Mouse (Mus musculus) lung, embryonic 14.5 days (tissue): ENCODE results near the gene Pcbd2. TPM values are rescaled to one million over a fixed set of nuclear protein-coding genes. Genes with fewer than 3 reads are reported as not detected.

ENCODE experiments used
- ATAC-seq: fragments of 200-750 bp; cut with Nextera tagmentation; 2 replicates; pipeline ENCODE4 v1.8.0; 2017; ENCODE audit warnings: mild to moderate bottlenecking, moderate TSS enrichment, moderate library complexity; ENCODE audit not compliant: insufficient read depth
- DNase-seq: peaks from one replicate; pipeline ENCODE4 v3.0.0-alpha.2; 2015
- H3K27ac ChIP-seq: fragments of 300-500 bp; sonication (generic); 2 replicates; pipeline ENCODE4 v1.5.1; 2014; ENCODE audit warnings: low read depth, mild to moderate bottlenecking, moderate library complexity
- H3K27me3 ChIP-seq: fragments of 300-500 bp; sonication (generic); 2 replicates; pipeline ENCODE4 v1.6.1; 2014; ENCODE audit warnings: low read length, control low read depth; ENCODE audit not compliant: insufficient read depth
- H3K36me3 ChIP-seq: fragments of 300-500 bp; sonication (generic); 2 replicates; pipeline ENCODE4 v1.6.1; 2014; ENCODE audit warnings: control low read depth; ENCODE audit not compliant: insufficient read depth
- H3K4me1 ChIP-seq: fragments of 300-500 bp; sonication (generic); 2 replicates; pipeline ENCODE4 v1.6.1; 2014; ENCODE audit warnings: antibody characterized with exemption, control low read depth; ENCODE audit not compliant: insufficient read depth
- H3K4me2 ChIP-seq: fragments of 300-500 bp; sonication (generic); 2 replicates; pipeline ENCODE4 v1.6.1; 2014; ENCODE audit warnings: mild to moderate bottlenecking
- H3K4me3 ChIP-seq: fragments of 300-500 bp; sonication (generic); 2 replicates; pipeline ENCODE4 v1.5.1; 2014; ENCODE audit warnings: low read depth, low read length
- H3K9ac ChIP-seq: fragments of 300-500 bp; sonication (generic); 2 replicates; pipeline ENCODE4 v1.6.1; 2014
- H3K9me3 ChIP-seq: fragments of 300-500 bp; sonication (generic); 2 replicates; pipeline ENCODE4 v1.6.1; 2016; ENCODE audit warnings: low read depth, low read length, control low read depth
- CTCF ChIP-seq: IDR thresholded peaks from 2 replicates; pipeline ENCODE4 v1.5.1; 2016; ENCODE audit warnings: antibody characterized with exemption, low read depth
- WGBS: fragments of 180-500 bp; shearing (Covaris S2); extraction: QIAGEN DNeasy Blood & Tissue Kit; methylation state at CpG from one replicate; pipeline ENCODE4 v1.1.7; 2014; 5-methylcytosine and 5-hydroxymethylcytosine counted together
- polyA plus RNA-seq: library from polyadenylated mRNA; unstranded; fragments of >200 nt; fragmentation: Nextera tagmentation; extraction: Ambion mirVana; gene quantifications from 2 replicates; pipeline ENCODE4 v1.2.1, GENCODE M21; 2014

The Pcbd2 gene
- polyA plus RNA-seq, 1 experiment from 2014 or later: 59.7 TPM

DNA sequence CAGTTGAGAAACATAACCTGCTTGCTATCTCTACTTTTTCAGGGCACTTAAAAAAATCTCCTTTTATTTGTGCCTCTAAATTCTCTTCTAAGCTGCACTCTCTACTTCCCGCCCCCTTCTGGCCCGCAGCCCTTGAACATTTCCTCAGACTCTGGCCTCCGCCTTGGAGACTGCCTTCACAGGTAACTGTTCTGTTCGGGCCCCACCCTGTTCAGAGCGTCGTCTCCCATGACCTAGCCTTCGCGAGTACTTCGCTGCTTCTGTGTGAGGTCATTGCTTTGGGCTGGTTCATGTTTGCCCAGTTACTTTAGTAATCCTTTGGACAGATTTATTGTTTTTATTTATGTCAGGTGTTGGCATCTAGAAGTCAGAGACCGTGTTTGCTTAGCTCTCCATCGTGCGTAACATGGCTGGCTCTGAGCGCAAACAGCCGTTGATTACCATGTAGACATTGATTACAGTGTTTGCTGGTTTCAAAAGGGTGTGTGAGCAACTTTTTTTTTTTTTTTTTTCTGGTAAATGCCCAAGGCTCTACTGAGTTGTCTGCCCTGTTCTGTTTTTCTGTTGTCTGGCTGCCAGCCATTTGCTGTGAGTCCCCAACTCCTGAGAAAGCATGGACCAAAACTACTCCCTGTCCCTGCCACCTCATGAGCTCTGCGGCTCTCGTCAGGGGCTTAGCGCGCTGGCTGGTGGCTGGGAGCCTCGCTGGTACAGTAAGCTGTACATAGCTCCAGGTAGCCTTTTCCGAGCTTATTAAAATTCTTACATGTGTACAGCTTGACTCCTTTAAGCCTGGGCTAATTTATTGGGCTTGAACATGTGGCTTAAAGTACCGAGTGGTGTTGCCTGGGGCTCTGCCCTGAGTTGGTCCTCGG lies 6.7 kb downstream of the Pcbd2 start:
- no peak for TF ChIP-seq CTCF
- no peak for DNase-seq
- no peak overlapping the region for H3K9ac ChIP-seq
- no peaks in the 10 kb centered on the region for H3K27me3 ChIP-seq
- H3K27ac ChIP-seq: no peak overlapping the region
- no peaks in the 10 kb centered on the region for H3K4me1 ChIP-seq
- H3K4me2 ChIP-seq: no peak overlapping the region
- no peak overlapping the region for H3K4me3 ChIP-seq
- no peaks in the 10 kb centered on the region for H3K36me3 ChIP-seq
- WGBS: 78% methylated on average over 22 of the region's 22 CpGs
- H3K9me3 ChIP-seq: no peaks in the 10 kb centered on the region
- ATAC-seq: no peak

- DNase-seq: no peak
- Histone ChIP-seq H3K27me3 (no peaks in the 10 kb centered on the region), H3K36me3 (no peaks in the 10 kb centered on the region), H3K4me1 (no peaks in the 10 kb centered on the region), H3K4me3 (no peak overlapping the region), H3K9me3 (no peaks in the 10 kb centered on the region), H3K4me2 (no peak overlapping the region), H3K9ac (no peak overlapping the region), H3K27ac (no peak overlapping the region)
- WGBS: 84% methylated on average over 8 of the region's 8 CpGs
- no peak for ATAC-seq
- TF ChIP-seq CTCF: no peak
Measured at GRCm38 (mm10) chr13:55737885-55738284, 10.7 kb downstream of the Pcbd2 start.

DNA sequence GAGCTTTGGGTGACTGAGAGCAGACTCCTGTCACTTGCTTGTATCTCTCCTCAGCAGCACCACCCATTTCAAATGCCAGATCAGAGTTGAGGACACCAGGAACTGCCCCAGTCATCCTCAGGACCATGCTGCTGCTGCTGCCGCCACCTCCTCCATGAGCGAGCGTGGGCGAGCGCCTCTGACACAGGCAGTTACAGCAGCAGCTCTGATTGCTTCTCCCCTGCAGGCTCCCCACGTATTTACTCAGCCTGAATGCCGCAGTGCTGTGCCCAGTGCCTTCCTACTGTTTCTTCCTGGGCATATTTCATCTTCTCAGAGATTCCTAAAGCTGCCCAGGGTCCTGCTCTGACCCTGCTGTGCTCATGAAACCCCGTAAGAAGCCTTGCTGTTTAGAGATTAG lies 15.1 kb downstream of the Pcbd2 start:
- no peak for ATAC-seq
- no peaks in the 10 kb centered on the region for H3K4me1 ChIP-seq
- no peak for DNase-seq
- no peaks in the 10 kb centered on the region for H3K36me3 ChIP-seq
- H3K9ac ChIP-seq: no peak overlapping the region
- no peaks in the 10 kb centered on the region for H3K9me3 ChIP-seq
- no peak overlapping the region for H3K4me2 ChIP-seq
- no peak overlapping the region for H3K27ac ChIP-seq
- TF ChIP-seq CTCF: no peak
- no peak overlapping the region for H3K4me3 ChIP-seq
- WGBS: 58% methylated on average over 8 of the region's 8 CpGs
- no peaks in the 10 kb centered on the region for H3K27me3 ChIP-seq

DNA sequence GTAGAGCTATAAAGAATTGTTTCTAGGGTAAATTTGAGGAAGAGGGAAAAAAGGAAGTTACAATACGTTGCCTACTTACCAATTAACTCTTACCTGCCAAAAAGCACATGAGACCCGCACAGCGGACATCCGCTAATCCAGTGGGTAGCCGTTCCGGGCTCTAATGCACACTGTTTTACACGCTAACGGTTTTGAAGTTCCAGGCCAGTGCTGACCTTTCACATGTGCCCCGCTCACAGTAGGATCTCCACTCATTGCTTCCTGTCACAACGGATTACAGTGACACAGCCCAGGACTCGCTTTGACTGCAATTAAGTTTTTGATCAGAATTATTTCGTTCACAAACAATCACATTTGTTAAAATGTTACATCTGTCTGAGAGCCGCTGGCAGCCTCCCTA lies 27.2 kb downstream of the Pcbd2 start:
- Histone ChIP-seq H3K27me3 (no peaks in the 10 kb centered on the region), H3K4me3 (no peak overlapping the region), H3K4me2 (no peak overlapping the region), H3K9me3 (no peaks in the 10 kb centered on the region), H3K4me1 (no peaks in the 10 kb centered on the region), H3K9ac (no peak overlapping the region), H3K27ac (no peak overlapping the region), H3K36me3 (no peaks in the 10 kb centered on the region)
- WGBS: 73% methylated on average over 13 of the region's 13 CpGs
- no peak for DNase-seq
- TF ChIP-seq CTCF: no peak
- ATAC-seq: no peak

GRCm38 (mm10) chr13:55756789-55757188 lies 29.6 kb downstream of the Pcbd2 start:
- H3K4me1 ChIP-seq: no peaks in the 10 kb centered on the region
- H3K27me3 ChIP-seq: no peaks in the 10 kb centered on the region
- DNase-seq (peak; percentile 53), ATAC-seq (0 out of 2 replicates have a peak, but pooled peaks have one; percentile 56)
- 25% methylated on average over 8 of the region's 8 CpGs for WGBS
- no peak overlapping the region for H3K27ac ChIP-seq
- peak overlapping the region; percentile 1; the same call in 1 of the 2 replicates for H3K9ac ChIP-seq
- no peaks in the 10 kb centered on the region for H3K36me3 ChIP-seq
- TF ChIP-seq CTCF: no peak
- H3K9me3 ChIP-seq: no peaks in the 10 kb centered on the region
- peak overlapping the region; percentile 33; the same call in 1 of the 2 replicates for H3K4me2 ChIP-seq
- no peak overlapping the region for H3K4me3 ChIP-seq

- Histone ChIP-seq H3K4me3 (no peak overlapping the region), H3K4me2 (no peak overlapping the region), H3K9me3 (no peaks in the 10 kb centered on the region), H3K27ac (no peak overlapping the region), H3K4me1 (no peaks in the 10 kb centered on the region), H3K27me3 (no peaks in the 10 kb centered on the region), H3K9ac (no peak overlapping the region), H3K36me3 (no peaks in the 10 kb centered on the region)
- peak; percentile 35 for TF ChIP-seq CTCF
- WGBS: 78% methylated on average over 6 of the region's 6 CpGs
- no peak for ATAC-seq
- DNase-seq: peak; percentile 30
Measured at GRCm38 (mm10) chr13:55757645-55758044, 30.5 kb downstream of the Pcbd2 start.

DNA sequence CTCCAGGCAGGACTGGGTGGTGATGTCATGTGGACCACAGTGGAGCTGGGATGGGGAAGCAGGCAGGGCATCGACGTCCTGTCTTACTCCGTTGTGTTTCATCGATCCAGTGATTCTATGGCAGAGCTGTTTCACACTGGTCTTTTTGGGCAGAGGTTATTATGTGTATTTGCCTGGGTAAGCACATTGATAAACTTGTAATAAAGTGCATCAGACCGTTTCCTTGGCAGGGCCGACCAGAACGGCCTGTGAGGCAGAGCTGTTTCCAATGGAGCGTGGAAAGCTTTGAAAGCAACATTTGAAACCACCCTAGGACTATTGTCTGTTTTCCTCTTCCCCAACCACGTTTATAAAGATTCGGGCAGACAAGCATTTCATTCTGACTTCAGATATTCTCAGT lies 33.4 kb downstream of the Pcbd2 start:
- H3K9ac ChIP-seq: no peak overlapping the region
- TF ChIP-seq CTCF: no peak
- no peak overlapping the region for H3K27ac ChIP-seq
- DNase-seq (no peak), ATAC-seq (no peak)
- H3K4me2 ChIP-seq: no peak overlapping the region
- 69% methylated on average over 10 of the region's 10 CpGs for WGBS
- H3K27me3 ChIP-seq: no peaks in the 10 kb centered on the region
- no peak overlapping the region for H3K4me3 ChIP-seq
- no peaks in the 10 kb centered on the region for H3K4me1 ChIP-seq
- H3K36me3 ChIP-seq: no peaks in the 10 kb centered on the region
- H3K9me3 ChIP-seq: no peaks in the 10 kb centered on the region
